Mouse (Mus musculus): ENCODE results near the gene Tanc1.

The Tanc1 gene

DNA sequence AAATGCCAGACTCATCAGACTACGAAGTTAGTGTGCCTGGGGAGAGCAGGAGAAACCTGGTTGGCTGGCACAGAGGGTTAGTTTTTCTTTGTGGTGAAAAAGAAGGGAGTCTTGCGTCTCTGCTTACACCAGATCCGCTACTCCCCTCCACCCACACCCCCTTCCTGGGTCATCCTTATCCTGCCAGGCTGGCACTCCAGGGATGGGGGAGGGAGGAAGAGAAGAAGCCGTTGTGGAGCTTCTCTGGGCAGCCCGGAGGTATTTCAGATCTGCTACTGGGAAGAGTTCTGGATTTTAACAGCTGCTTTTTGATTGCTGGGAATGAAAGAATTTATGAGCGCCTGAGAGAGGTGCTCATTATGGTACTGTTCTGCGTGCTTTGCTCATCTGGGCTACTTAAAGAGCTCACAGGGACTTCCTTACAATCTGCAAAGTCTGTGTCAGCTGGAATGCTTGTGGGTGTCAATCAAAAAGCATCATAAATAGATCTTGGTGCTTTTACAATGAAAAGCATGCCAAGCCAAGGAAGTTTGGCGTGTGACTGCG is 1.7 kb downstream of the Tanc1 start:
- DNase-seq, result no peak

DNA sequence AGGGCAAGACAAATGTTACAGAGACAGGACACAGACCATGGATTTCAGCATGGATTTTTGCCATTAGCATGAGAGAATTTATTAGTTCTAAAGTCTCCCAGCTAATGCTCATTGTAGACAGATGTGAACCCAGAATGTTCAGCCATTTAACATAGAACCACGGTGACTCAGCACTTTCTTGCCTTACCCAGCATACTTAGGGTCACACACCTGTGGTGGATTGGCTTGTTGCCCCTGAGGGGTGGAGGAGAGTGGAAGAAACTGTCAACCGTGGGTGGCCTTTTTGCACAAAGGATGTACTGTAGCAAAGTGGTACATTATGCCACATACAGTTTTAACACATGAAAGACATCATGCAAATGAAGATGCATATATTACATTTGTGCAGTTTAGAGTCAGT is 5.0 kb downstream of the Tanc1 start:
- DNase-seq, result no peak

DNA sequence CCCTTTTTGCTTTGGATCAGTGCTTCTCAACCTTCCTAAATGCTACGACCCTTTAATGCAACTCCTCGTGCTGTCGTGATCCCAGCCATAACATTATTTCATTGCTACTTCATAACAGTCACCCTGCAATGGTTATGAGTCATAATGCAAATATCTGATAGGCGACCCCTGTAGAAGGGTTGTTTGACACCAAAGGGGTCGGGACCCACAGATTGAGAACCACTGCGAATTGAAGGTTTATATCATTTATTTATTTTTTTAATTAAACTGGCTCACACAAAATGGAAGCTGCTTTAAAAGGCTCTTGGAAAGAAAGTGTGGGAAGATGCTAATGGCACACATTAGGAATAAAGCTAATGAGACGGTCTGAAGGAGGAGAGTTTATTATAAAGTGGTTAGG is 7.2 kb downstream of the Tanc1 start:
- DNase-seq, result no peak

DNA sequence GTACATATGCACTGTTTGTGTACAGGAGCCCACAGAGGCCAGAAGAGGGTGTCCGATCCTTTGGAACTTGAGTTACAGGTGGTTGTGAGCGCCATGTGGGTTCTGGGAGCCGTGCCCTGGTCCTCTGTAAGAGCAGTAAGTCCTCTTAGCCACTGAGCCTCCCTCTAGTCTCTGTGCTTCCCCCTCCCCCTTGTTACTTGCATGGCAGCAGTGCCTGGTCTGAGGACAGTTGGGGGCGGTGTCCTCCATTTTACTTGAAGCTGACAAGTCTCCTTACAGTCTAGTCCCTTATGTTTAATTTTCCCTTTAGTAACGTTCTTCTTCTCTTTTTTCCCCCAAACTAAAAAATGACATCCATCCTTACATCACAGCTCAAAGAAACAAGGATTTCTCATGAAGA is 8.8 kb downstream of the Tanc1 start:
- DNase-seq, result no peak

DNA sequence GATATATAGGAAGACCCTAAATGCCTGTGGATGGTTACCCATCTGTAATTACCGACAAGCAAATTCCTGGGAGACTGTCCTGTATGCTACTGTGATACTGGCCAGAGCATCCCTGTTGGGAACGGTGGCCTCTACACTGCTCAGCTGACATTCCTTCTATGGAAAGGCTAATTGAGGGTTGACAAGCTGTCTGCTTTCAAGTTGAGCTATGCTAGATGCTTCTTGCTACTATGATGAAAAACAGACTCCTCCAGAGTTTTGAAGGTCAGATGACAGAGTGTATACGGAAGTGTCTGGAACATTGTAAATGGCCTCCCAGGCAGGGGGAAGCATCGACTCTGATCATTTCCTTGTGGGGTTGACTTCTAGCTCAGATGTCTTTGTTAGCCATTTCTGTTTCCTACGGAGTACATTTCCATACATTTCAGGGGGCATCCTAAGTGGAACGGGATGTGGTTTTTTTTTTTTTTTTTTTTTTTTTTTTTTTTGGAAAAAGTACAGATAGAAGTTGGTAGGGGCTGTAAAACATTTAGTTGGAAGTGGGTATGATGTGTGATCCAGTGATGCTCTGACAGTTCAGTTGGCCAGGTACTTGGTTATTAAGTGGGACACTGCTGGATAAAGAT is 10.8 kb downstream of the Tanc1 start:
- no peak for DNase-seq

DNA sequence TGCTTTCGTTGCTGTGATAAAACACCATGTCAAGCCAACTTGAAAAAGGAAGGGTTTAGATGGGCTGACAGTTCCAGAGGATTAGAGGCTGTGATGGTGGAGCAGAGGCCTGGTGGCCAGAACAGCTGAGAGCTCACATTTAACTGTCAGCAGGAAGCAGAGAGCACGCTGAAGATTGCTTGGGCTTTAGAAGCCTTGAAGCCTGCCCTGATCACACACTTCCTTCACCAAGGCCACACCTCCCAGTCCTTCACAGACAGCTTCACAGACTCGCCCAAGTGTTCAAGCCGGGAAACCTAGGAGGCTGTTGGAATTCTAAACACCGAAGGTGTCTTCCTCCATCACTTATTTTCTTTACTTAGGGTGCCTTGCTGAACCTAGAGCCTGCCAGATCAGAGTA is 12.0 kb downstream of the Tanc1 start:
- no peak for DNase-seq

DNA sequence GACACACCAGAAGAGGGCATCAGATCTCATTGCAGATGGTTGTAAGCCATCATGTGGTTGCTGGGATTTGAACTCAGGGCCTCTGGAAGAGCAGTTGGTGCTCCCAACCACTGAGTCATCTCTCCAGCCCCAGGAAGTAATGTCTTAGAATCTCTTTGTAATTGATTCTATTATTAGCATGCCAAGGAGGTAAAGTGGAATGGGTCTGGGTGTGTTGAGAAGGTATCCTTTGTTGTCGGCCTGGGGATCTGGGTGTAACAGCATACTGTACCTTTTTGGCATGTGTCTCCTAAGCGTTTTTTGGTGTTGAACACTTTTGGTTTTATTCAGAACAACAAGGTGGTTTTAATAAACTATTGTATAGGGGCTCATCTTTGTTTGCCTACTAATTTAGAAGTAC is 13.6 kb downstream of the Tanc1 start:
- no peak for DNase-seq

DNA sequence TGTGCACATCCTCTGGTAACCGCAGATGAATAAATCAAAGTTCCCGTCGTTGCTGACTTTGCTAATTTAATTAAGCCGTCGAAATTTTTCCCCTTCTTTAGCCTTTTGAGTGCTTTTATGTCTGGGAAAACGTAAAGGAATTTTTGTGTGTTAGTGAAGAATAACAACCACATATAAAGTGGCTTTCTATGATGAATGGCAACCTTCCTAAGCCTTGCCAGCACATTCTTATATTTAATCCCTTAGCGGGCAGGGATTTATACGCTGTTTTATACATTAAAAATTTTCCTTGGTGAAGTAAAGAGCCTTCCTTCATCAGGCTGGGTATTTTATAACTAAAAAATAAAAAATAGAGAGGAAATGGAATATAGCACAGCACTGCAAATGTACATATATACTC is 14.1 kb downstream of the Tanc1 start:
- DNase-seq, result no peak

DNA sequence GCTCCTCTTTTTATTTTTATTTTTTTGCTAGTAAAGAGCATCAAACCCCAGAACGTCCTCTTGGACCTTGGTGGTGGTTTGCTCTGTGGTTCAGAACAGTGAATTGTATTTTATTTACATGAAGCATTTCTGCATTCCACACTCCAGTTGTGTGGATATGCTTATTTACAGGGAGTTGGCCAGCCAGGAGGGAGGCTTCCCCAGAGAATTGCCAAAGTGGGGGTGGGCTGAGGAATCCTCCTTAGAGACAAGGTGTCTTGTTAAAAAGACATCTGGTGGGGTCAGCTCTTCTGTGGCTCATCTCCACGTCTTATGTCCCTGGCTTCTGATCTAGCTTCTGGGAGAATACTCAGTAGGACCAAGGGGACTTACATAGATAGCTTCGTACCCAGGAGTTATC is 14.6 kb downstream of the Tanc1 start:
- no peak for DNase-seq

DNA sequence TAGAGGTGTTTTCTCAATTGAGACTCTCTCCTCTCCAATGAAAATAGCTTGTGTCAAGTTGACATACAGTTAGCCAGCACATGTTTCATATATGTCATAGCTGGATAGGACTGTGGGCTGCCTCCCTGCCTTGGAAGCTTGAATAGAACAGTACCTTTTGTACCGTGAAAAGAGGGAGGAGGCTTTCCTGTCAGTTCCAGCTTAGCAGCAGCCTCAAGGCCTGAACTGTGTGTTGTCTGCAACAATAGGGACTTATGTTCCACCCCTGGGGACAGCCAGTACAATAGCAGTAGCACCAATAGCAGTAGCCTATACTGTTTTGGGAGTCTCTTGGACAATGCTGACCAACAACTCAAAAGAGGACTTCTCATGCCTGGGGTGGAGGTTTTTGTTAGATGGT is 15.7 kb downstream of the Tanc1 start:
- DNase-seq, result no peak

DNA sequence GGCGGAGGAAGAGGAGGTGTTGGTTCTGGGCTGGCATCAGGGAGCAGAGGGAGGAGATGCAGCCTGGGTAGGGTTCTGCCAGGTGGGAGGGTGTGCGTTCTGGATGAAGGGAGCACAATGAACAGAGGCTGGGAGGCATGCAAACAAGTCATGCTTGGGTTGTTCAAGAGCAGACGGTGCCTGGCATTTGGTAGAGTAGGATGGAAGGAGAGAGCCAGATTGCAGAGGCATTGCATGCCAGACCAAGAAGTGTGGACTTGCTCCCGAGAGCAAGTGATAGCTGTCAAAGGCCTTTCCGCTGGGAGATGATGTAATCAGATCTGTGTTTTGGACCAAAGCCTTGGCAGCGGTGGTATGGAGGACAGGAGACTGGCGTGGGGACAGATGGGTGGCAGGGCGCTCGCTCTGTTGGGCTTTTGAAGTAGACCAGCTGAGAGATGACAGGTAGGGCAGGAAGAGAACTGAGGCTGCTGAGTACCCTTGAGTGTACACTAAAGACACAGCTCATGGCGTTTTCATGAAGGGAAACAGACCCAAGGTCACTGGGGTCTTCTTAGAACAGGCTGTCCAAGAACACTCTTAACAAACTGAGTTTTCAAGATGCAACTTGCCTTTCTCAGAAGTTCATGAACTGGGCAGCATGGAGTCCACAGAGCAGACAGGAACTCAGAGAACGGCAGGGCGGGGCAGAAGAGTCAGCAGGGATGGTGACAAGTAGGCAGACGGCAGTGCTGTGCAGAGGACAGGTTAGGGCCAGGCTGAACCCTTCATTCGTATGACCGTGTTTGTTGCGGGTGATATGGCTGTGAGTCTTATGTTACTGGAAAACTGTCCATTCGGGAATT is 16.4 kb downstream of the Tanc1 start:
- peak; percentile 53 for DNase-seq

DNA sequence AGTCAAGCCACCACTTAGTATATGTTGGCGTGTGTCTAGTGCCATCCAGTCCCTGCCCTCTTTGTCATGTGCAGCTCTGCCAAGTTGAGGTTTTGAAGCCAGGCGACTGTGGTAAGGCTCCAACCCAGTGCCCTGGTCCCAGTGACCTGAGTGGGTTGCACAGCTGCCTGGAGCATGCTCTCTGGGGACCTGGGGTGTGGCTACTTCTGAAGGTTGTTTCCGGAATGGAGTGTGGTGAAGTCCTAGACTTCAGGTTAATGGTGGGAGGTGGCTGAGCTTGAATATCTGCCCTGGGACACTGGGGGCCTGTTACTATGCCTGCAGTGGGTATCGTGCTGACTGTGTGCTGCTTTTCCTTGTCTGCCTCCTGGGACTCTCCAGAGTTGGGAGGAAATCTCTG is 18.0 kb downstream of the Tanc1 start:
- no peak for DNase-seq

DNA sequence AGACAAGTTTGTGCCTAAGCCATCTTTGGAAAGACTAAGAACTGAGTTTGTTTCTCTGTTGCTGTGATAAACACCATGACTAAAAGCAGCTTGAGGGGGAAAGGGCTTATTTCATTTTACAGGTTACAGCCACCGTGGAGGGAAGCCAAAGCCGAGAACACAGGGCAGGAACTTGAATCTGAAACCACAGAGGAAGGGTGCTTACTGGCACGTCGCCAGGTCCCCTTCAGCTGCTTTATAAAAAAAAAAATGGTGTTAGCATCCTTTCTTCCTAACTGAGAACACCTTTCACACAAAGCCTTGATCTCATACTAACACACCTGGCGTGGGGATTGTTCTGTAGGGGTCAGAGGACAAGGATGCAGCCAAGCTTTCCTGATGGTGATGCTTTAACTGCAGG is 19.6 kb downstream of the Tanc1 start:
- no peak for DNase-seq

DNA sequence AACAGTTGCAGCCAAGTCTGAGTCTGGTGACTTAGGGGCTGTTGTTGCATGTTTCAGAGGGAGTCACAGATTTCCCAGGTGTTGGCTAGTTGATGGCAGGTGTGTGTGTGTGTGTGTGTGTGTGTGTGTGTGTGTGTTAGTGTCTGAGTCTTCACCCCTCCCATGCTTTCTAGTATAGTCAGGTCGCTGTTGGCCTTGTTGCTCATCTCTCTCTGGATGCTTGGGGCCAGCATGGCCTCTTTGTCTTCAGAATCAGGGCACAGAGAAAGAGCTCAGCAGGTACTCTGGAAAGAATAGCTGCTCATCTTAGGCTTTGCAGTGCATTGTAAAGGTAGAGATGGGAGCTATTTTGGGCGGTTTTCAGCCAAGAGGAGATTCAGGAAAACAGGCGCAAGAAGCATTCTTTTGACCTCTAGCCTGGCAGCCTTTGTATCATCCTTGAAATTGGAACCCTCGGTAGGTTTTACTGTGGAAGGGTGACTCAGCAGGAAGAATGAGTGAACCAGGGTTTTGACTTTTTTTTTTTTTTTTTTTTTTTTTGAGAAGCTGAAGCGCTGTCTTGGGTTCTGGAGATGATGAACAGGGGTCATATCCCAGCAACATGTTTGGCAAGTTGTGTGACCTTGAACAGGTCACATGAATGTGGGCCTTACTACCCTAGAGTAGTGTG is 22.1 kb downstream of the Tanc1 start:
- DNase-seq, result no peak

DNA sequence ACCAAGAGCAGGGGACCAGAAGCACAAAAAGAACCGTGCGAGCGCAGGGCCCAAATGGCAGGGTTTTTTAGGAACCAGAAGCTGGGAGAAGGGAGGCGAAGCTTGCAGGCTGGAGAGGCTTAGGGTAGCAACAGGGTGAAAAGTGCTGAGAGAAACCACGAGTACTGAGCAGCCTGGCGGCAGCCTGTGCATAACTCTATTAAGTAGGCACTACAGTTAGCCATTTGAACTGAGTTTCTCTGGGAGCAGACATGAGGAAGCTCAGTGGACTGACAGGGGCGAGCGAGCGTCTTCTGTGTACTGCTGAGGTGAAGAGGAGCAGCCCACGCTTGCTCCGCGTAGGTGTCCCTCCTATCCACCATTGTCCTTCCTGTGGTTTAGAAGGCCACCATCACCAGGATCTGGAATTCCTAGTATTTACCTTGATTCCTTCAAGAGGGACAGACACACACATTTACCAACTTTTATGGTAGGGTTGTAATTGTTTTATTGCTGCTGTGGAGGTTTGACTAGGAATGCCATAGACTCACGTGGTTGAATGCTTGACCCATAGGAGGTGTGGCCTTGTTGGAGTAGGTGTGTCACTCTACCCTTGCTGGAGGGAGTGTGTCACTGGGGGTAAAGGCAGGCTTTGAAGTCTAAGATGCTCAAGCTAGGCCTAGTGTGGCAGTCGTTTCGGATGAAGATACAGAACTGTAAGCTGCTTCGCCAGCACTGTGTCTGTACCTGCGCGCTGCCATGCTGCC is 25.4 kb downstream of the Tanc1 start:
- no peak for DNase-seq

DNA sequence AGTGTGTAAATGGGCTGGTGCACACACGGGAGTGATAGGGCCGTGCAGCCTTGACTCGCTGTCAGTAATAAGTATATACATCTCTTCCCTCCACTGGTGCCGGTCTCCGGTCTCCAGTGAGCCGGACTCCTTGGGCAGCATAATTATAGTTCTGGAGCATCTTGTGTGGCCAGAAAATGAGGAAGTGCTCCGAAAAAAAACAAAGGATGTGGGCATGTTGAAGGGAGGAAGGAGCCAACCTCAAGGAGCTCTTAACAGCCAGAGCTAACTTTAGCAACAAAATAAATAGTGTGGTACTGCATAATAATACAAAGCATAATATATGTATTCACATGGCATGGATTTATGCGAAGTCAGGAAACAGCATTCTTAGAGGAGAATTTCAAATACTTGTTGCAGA is 30.9 kb downstream of the Tanc1 start:
- DNase-seq, result no peak

DNA sequence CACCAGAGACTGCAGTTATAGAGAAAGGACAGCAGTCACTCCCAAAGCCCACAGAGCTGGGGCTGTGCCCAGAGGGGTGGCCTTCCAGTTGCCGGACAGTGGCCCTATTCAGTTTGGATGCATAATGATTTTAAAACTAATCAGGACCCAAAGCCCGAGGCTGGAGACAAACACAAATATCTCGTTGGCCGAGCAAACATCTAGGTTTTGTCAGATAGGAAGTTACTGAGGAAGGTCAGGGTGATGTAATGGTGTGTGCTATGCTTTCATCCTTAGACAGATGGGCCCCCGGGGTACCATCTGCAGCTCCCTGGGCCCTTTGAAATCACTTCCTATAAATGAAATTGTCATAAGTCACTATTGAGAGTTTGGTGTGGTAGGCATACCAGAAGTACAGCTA is 33.0 kb downstream of the Tanc1 start:
- peak; percentile 35 for DNase-seq

DNA sequence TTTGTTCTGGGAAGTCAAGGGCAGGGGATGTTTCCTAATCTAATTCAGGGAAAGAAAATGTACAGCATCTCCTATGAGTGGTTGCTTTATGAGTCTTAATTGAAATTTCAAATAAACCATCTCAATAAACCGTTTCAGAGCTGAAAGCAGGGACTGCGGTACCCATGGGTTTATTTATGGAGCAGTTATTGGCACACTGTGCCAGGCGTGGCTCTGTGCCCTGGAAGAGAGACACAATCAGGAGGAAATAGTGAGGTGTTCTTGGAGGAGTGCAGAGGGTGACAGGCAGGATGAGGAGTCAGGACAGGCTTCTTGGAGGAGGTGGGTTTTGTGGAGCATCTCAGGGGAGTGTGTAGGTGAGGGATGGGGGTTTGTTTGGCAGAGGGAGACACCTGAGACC is 33.7 kb downstream of the Tanc1 start:
- DNase-seq, result no peak

DNA sequence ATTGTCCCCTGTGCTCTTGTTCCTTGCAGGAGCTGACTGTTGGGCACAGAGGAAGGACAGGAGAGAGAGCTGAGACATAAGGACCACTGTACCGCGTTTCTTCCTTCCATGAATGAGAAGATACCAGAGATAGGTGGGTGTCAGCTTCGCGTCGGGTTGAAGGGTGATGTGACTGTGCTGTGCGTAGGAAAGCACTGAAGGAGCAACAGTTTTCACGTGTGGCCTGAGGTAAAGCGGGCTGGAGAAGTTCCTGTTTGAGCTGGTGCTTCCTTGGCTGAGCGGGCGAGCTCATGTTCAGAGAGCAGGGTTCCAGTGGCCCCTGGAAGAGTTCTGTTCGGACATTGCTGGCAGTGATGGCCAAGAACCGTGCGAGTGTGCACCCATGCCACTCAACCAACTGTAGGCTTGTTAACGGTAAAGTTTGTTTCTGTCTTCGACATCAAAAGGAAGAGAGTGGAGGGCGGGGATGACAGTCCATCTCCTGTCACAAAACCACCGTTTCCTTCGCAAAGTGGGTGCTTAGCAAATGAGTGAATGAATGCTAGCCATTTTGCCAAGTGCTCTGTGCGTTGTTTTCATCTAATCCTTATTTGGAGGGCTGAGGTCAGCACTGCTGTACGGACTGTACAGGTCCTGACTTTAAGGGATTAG is 35.0 kb downstream of the Tanc1 start:
- no peak for DNase-seq

DNA sequence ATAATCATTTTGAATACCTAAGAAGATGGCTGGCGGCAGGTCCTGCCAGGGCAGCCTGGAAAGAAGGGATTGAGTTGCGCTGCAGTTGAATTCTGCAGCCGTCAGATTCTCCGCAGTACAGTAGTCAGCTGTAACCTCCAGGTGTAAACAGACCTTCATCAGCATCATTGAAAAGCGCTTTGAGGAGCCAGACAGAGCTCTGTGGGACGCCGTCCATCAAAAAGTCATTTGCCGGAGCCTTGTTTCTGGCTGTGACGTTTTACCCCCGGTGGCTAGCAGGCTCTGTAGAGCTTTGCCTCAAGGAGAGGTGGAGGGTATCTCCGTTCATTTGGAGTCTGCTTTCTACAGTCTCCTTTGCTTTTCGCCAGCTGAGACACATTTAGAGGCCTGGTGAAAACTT is 36.6 kb downstream of the Tanc1 start:
- DNase-seq, result no peak

DNA sequence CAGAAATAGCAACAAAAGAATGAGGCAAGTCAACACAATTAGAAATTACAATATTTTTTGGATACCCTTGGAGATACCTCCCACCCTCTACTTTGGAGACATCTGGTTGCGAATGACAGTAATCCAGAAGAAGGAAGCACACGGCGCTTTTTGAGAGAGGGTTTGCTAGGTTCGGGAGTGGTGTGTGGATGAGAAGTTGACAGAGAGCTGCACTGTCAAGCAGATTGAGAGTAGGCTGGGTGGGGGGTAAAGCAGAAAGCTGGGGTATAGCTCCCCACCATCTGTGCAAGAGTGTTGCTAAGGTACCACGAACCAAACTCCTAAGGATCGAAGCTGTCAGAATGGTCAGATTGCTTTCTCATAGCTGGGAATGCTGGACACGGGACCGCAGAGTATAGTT is 40.0 kb downstream of the Tanc1 start:
- DNase-seq, result no peak

DNA sequence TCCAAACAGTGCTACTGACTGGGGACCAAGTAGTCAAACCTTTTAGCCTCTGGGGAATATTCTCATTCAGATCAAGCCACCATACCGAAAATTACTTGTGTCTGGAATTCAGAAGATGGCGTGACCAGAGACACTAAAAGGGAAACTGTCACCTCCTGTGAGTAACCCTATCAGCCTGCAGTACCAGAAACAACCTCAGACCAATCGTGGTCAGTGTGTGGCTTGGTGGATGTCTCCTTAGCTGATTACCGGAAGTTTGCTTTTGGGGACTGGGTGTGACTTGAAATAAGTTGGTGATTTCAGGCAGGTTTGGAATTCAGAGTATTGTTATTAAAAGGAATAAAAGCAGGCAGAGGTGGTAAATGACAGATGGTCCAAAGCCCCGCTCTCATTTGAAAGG is 40.9 kb downstream of the Tanc1 start:
- no peak for DNase-seq
